Mouse (Mus musculus): ENCODE measurements around the gene Prpf40a. TPM values are rescaled to one million over a fixed set of nuclear protein-coding genes. Genes with fewer than 3 reads are reported as not detected.

Gene Prpf40a
- polyA plus RNA-seq, 1 experiment: 23.1 TPM

GRCm38 (mm10) chr2:53131567-53131966 lies 59.5 kb downstream of the Prpf40a start:
- H3K4me1 ChIP-seq (ENCODE audit: control insufficient read depth, insufficient read depth, low read length): no peaks in the 10 kb centered on the region
- DNase-seq: peak in 1 of 2 experiments; percentile 43
- 44% methylated on average over 9 of the region's 9 CpGs for WGBS
- no peak overlapping the region for H3K4me3 ChIP-seq (replicated peaks; ENCODE audit: insufficient read depth, low read depth, low read length)
- TF ChIP-seq CTCF (IDR thresholded peaks at IDR 0.05; ENCODE audit: borderline replicate concordance, insufficient read depth, low read depth, low read length): no peak
- no peak for TF ChIP-seq POLR2A (IDR thresholded peaks at IDR 0.05; ENCODE audit: borderline replicate concordance, insufficient read depth, low read length)
- no peak overlapping the region for H3K27ac ChIP-seq (ENCODE audit: insufficient read depth, low read length)
- H3K27me3 ChIP-seq (ENCODE audit: control insufficient read depth, insufficient read depth, low read length): no peaks in the 10 kb centered on the region

GRCm38 (mm10) chr2:53129070-53129469 lies 62.0 kb downstream of the Prpf40a start:
- Histone ChIP-seq H3K27ac (ENCODE audit: insufficient read depth, low read length) (no peak overlapping the region), H3K4me3 (replicated peaks; ENCODE audit: insufficient read depth, low read depth, low read length) (no peak overlapping the region), H3K27me3 (ENCODE audit: control insufficient read depth, insufficient read depth, low read length) (no peaks in the 10 kb centered on the region), H3K4me1 (ENCODE audit: control insufficient read depth, insufficient read depth, low read length) (no peaks in the 10 kb centered on the region)
- 71% methylated on average over 6 of the region's 6 CpGs for WGBS
- TF ChIP-seq CTCF (IDR thresholded peaks at IDR 0.05; ENCODE audit: borderline replicate concordance, insufficient read depth, low read depth, low read length) (no peak), POLR2A (IDR thresholded peaks at IDR 0.05; ENCODE audit: borderline replicate concordance, insufficient read depth, low read length) (no peak)
- no peak for DNase-seq

GRCm38 (mm10) chr2:53125998-53126397 lies 65.1 kb downstream of the Prpf40a start:
- WGBS: 79% methylated on average over 3 of the region's 3 CpGs
- no peaks in the 10 kb centered on the region for H3K4me1 ChIP-seq (ENCODE audit: control insufficient read depth, insufficient read depth, low read length)
- no peak overlapping the region for H3K4me3 ChIP-seq (replicated peaks; ENCODE audit: insufficient read depth, low read depth, low read length)
- TF ChIP-seq CTCF (IDR thresholded peaks at IDR 0.05; ENCODE audit: borderline replicate concordance, insufficient read depth, low read depth, low read length): peak; percentile 23; the same call in 1 of the 2 replicates
- TF ChIP-seq POLR2A (IDR thresholded peaks at IDR 0.05; ENCODE audit: borderline replicate concordance, insufficient read depth, low read length): no peak
- H3K27ac ChIP-seq (ENCODE audit: insufficient read depth, low read length): no peak overlapping the region
- H3K27me3 ChIP-seq (ENCODE audit: control insufficient read depth, insufficient read depth, low read length): no peaks in the 10 kb centered on the region; the same call in 1 of the 2 replicates
- no peak for DNase-seq

GRCm38 (mm10) chr2:53121797-53122196 lies 69.3 kb downstream of the Prpf40a start:
- TF ChIP-seq CTCF (IDR thresholded peaks at IDR 0.05; ENCODE audit: borderline replicate concordance, insufficient read depth, low read depth, low read length) (peak; percentile 45; the same call in 1 of the 2 replicates), POLR2A (IDR thresholded peaks at IDR 0.05; ENCODE audit: borderline replicate concordance, insufficient read depth, low read length) (no peak)
- Histone ChIP-seq H3K27me3 (ENCODE audit: control insufficient read depth, insufficient read depth, low read length) (no peaks in the 10 kb centered on the region; the same call in 1 of the 2 replicates), H3K4me3 (replicated peaks; ENCODE audit: insufficient read depth, low read depth, low read length) (no peak overlapping the region), H3K27ac (ENCODE audit: insufficient read depth, low read length) (no peak overlapping the region), H3K4me1 (ENCODE audit: control insufficient read depth, insufficient read depth, low read length) (no peaks in the 10 kb centered on the region)
- peak; percentile 32 to 50 for DNase-seq
- 75% methylated on average over 5 of the region's 5 CpGs for WGBS

GRCm38 (mm10) chr2:53108547-53108946 lies 82.5 kb downstream of the Prpf40a start:
- Histone ChIP-seq H3K27me3 (ENCODE audit: control insufficient read depth, insufficient read depth, low read length) (no peaks in the 10 kb centered on the region), H3K4me1 (ENCODE audit: control insufficient read depth, insufficient read depth, low read length) (no peaks in the 10 kb centered on the region), H3K27ac (ENCODE audit: insufficient read depth, low read length) (no peak overlapping the region), H3K4me3 (replicated peaks; ENCODE audit: insufficient read depth, low read depth, low read length) (no peak overlapping the region)
- TF ChIP-seq POLR2A (IDR thresholded peaks at IDR 0.05; ENCODE audit: borderline replicate concordance, insufficient read depth, low read length): no peak
- DNase-seq: no peak
- WGBS: 68% methylated on average over 5 of the region's 5 CpGs

GRCm38 (mm10) chr2:53106472-53106871 lies 84.6 kb downstream of the Prpf40a start:
- Histone ChIP-seq H3K4me3 (replicated peaks; ENCODE audit: insufficient read depth, low read depth, low read length) (no peak overlapping the region), H3K27ac (ENCODE audit: insufficient read depth, low read length) (no peak overlapping the region), H3K4me1 (ENCODE audit: control insufficient read depth, insufficient read depth, low read length) (no peaks in the 10 kb centered on the region), H3K27me3 (ENCODE audit: control insufficient read depth, insufficient read depth, low read length) (no peaks in the 10 kb centered on the region)
- 92% methylated on average over 8 of the region's 8 CpGs for WGBS
- DNase-seq: no peak
- TF ChIP-seq POLR2A (IDR thresholded peaks at IDR 0.05; ENCODE audit: borderline replicate concordance, insufficient read depth, low read length) (no peak), CTCF (IDR thresholded peaks at IDR 0.05; ENCODE audit: borderline replicate concordance, insufficient read depth, low read depth, low read length) (no peak)

- no peak for DNase-seq
- TF ChIP-seq POLR2A (IDR thresholded peaks at IDR 0.05; ENCODE audit: borderline replicate concordance, insufficient read depth, low read length): no peak
- H3K27me3 ChIP-seq (ENCODE audit: control insufficient read depth, insufficient read depth, low read length): no peaks in the 10 kb centered on the region
- H3K4me3 ChIP-seq (replicated peaks; ENCODE audit: insufficient read depth, low read depth, low read length): no peak overlapping the region
- no peak overlapping the region for H3K27ac ChIP-seq (ENCODE audit: insufficient read depth, low read length)
- H3K4me1 ChIP-seq (ENCODE audit: control insufficient read depth, insufficient read depth, low read length): no peaks in the 10 kb centered on the region
- 64% methylated on average over 7 of the region's 7 CpGs for WGBS
Measured at GRCm38 (mm10) chr2:53106056-53106455, 85.0 kb downstream of the Prpf40a start.

- DNase-seq: no peak
- TF ChIP-seq POLR2A (IDR thresholded peaks at IDR 0.05; ENCODE audit: borderline replicate concordance, insufficient read depth, low read length) (no peak), CTCF (IDR thresholded peaks at IDR 0.05; ENCODE audit: borderline replicate concordance, insufficient read depth, low read depth, low read length) (no peak)
- no peaks in the 10 kb centered on the region for H3K27me3 ChIP-seq (ENCODE audit: control insufficient read depth, insufficient read depth, low read length)
- H3K4me3 ChIP-seq (replicated peaks; ENCODE audit: insufficient read depth, low read depth, low read length): no peak overlapping the region
- no peaks in the 10 kb centered on the region for H3K4me1 ChIP-seq (ENCODE audit: control insufficient read depth, insufficient read depth, low read length)
- 96% methylated on average over 10 of the region's 10 CpGs for WGBS
- no peak overlapping the region for H3K27ac ChIP-seq (ENCODE audit: insufficient read depth, low read length)
Measured at GRCm38 (mm10) chr2:53105408-53105807, 85.7 kb downstream of the Prpf40a start.

All from cerebellum, adult 2 months (tissue).